21 mouse cellular contexts compared by ENCODE assay signal in the genomic region with DNA sequence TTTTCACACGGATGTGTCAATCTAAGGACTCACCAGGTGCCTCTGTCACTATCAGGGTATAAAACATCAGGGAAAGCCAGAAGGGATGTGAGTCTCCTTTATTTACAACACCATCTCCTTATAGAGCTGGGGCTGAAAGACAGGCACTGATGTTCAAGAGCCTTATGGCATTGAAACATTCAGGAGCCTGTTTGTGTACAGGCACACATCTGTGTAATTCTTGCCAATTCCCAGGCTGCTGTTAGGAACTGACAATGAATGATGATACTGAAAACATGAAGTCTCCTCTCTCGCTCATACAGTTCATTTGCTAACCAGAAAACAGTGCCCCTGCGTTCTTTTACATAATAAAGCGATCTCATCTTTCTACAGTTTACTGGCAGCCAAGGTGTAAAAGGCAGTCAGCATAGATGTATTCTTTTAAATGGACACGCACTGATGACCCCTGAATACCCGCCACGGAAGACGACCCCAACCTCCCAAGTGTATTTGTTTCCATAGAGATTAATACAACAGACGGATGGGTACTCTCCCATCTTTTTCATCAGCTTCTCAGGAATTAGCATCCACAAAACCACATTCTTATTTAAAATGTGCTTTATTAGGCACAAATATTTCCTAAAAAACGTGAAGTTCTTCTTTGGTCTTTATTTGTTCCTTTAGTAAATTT. TPM values are rescaled to one million over a fixed set of nuclear protein-coding genes. Genes with fewer than 3 reads are reported as not detected.
DNase-seq lines count a peak whose midpoint lies in the region; ATAC-seq and TF ChIP-seq lines count a peak whose summit lies in the region.
"Had no signal": no experiment of that assay in that cellular context is flagged by ENCODE, and none has a peak within 500 bp of the region (broad histone marks: within the 10 kb centered on the region; RNA-seq: fewer than 3 reads in every experiment).

No protein-coding gene starts in this region.

- no peak for TF ChIP-seq POLR2A in brain, embryonic 14.5 days (IDR thresholded peaks at IDR 0.05; ENCODE audit: borderline replicate concordance, extremely low read depth, insufficient read depth, insufficient read length, poor library complexity, severe bottlenecking)

- no peak for TF ChIP-seq EP300 in stomach, postnatal 0 days (optimal IDR thresholded peaks at IDR 0.05)

- peak; percentile 58; the same call in 1 of the 2 replicates for ATAC-seq in hindbrain, embryonic 12.5 days (ENCODE audit: low FRiP score)
- ATAC-seq in hindbrain, embryonic 16.5 days: no peak
- ATAC-seq in hindbrain, embryonic 15.5 days (ENCODE audit: low FRiP score, low read depth): no peak
- 0 out of 2 replicates have a peak, but pooled peaks have one; percentile 36 for ATAC-seq in neural tube, embryonic 14.5 days (ENCODE audit: low read depth)
- ATAC-seq in activated CD4-positive, CD25-positive, alpha-beta regulatory T cell, adult 4 months: no peak
- ATAC-seq in stomach, postnatal 0 days (ENCODE audit: low FRiP score, low TSS enrichment): no peak
- ATAC-seq: forebrain, embryonic 13.5 days; forebrain, postnatal 0 days had no signal

- peak overlapping the region; percentile 55; the same call in 1 of the 2 replicates for H3K27ac ChIP-seq in hindbrain, embryonic 12.5 days
- H3K27ac ChIP-seq in hindbrain, embryonic 16.5 days (ENCODE audit: low read depth, low read length): no peak overlapping the region
- no peak overlapping the region for H3K27ac ChIP-seq in hindbrain, embryonic 15.5 days (replicated peaks)
- peak overlapping the region; percentile 5; the same call in 1 of the 2 replicates for H3K27ac ChIP-seq in neural tube, embryonic 14.5 days (ENCODE audit: low read depth, low read length)
- H3K27ac ChIP-seq in stomach, postnatal 0 days (replicated peaks): no peak overlapping the region
- H3K27ac ChIP-seq: embryonic facial prominence, embryonic 10.5 days; forebrain, embryonic 13.5 days; gastrocnemius, adult 2 months; heart, embryonic 13.5 days had no signal

- H3K9me3 ChIP-seq in hindbrain, embryonic 12.5 days (replicated peaks): no peaks in the 10 kb centered on the region
- H3K9me3 ChIP-seq in hindbrain, embryonic 16.5 days (ENCODE audit: control insufficient read depth, low read length): no peaks in the 10 kb centered on the region
- H3K9me3 ChIP-seq in hindbrain, embryonic 15.5 days: no peaks in the 10 kb centered on the region
- H3K9me3 ChIP-seq in neural tube, embryonic 14.5 days (ENCODE audit: control insufficient read depth, low read length): no peaks in the 10 kb centered on the region
- no peaks in the 10 kb centered on the region for H3K9me3 ChIP-seq in stomach, postnatal 0 days (ENCODE audit: control insufficient read depth, low read length)
- H3K9me3 ChIP-seq: embryonic facial prominence, embryonic 10.5 days; forebrain, embryonic 13.5 days; heart, embryonic 13.5 days had no signal

- 46% methylated on average over 10 of the region's 10 CpGs for WGBS in hindbrain, embryonic 12.5 days
- WGBS in hindbrain, embryonic 16.5 days: 38% methylated on average over 10 of the region's 10 CpGs
- 32% methylated on average over 10 of the region's 10 CpGs for WGBS in hindbrain, embryonic 15.5 days
- WGBS in neural tube, embryonic 14.5 days: 27% methylated on average over 10 of the region's 10 CpGs
- 69% methylated on average over 10 of the region's 10 CpGs for WGBS in stomach, postnatal 0 days

- H3K27me3 ChIP-seq in hindbrain, embryonic 12.5 days: peaks cover 31% of the 10 kb centered on the region
- H3K27me3 ChIP-seq in hindbrain, embryonic 16.5 days (replicated peaks; ENCODE audit: control insufficient read depth, insufficient read depth, low read length): peaks cover 7% of the 10 kb centered on the region
- H3K27me3 ChIP-seq in hindbrain, embryonic 15.5 days: peaks cover 21% of the 10 kb centered on the region
- H3K27me3 ChIP-seq in neural tube, embryonic 14.5 days (ENCODE audit: control insufficient read depth, insufficient read depth, low read length): 0 out of 2 replicates have a peak, but pooled peaks cover 6% of the 10 kb centered on the region
- no peaks in the 10 kb centered on the region for H3K27me3 ChIP-seq in stomach, postnatal 0 days (ENCODE audit: control insufficient read depth, insufficient read depth, low read length)

- DNase-seq in brain, embryonic 14.5 days (ENCODE audit: low read depth): peak; percentile 26
- DNase-seq in stomach, postnatal 0 days (ENCODE audit: low spot score): no peak
- DNase-seq: adrenal gland, postnatal 14 days; cerebellum, adult 18-20 months; cerebellum, adult 9-11 months; cerebellum, postnatal 36 days; forebrain, postnatal 0 days; gastrocnemius, adult 2 months; gastrocnemius, postnatal 36 days; heart, adult 11 months had no signal

- no peak overlapping the region for H3K9ac ChIP-seq in hindbrain, embryonic 12.5 days
- H3K9ac ChIP-seq in hindbrain, embryonic 16.5 days (ENCODE audit: low read depth, low read length): no peak overlapping the region
- no peak overlapping the region for H3K9ac ChIP-seq in hindbrain, embryonic 15.5 days
- H3K9ac ChIP-seq in neural tube, embryonic 14.5 days (replicated peaks; ENCODE audit: low read depth, low read length): no peak overlapping the region
- no peak overlapping the region for H3K9ac ChIP-seq in stomach, postnatal 0 days (ENCODE audit: low read length)
- H3K9ac ChIP-seq: forebrain, embryonic 13.5 days; forebrain, postnatal 0 days; heart, embryonic 13.5 days had no signal

- no peaks in the 10 kb centered on the region for H3K36me3 ChIP-seq in hindbrain, embryonic 12.5 days
- no peaks in the 10 kb centered on the region for H3K36me3 ChIP-seq in hindbrain, embryonic 16.5 days (ENCODE audit: control insufficient read depth, insufficient read depth, low read length)
- no peaks in the 10 kb centered on the region for H3K36me3 ChIP-seq in hindbrain, embryonic 15.5 days
- no peaks in the 10 kb centered on the region for H3K36me3 ChIP-seq in neural tube, embryonic 14.5 days (ENCODE audit: control insufficient read depth, insufficient read depth, low read length)
- no peaks in the 10 kb centered on the region for H3K36me3 ChIP-seq in stomach, postnatal 0 days (ENCODE audit: control insufficient read depth, insufficient read depth, low read length)
- H3K36me3 ChIP-seq: embryonic facial prominence, embryonic 10.5 days; heart, embryonic 13.5 days had no signal

- H3K4me2 ChIP-seq in hindbrain, embryonic 12.5 days (replicated peaks): no peak overlapping the region
- H3K4me2 ChIP-seq in hindbrain, embryonic 16.5 days (ENCODE audit: low read length): no peak overlapping the region
- H3K4me2 ChIP-seq in hindbrain, embryonic 15.5 days: peak overlapping the region; percentile 5; the same call in 1 of the 2 replicates
- no peak overlapping the region for H3K4me2 ChIP-seq in neural tube, embryonic 14.5 days (ENCODE audit: low read depth, low read length)
- no peak overlapping the region for H3K4me2 ChIP-seq in stomach, postnatal 0 days (replicated peaks; ENCODE audit: low read depth)
- H3K4me2 ChIP-seq: forebrain, embryonic 13.5 days; heart, embryonic 13.5 days had no signal

- H3K4me3 ChIP-seq in hindbrain, embryonic 12.5 days: no peak overlapping the region
- no peak overlapping the region for H3K4me3 ChIP-seq in hindbrain, embryonic 16.5 days (ENCODE audit: low read length)
- H3K4me3 ChIP-seq in hindbrain, embryonic 15.5 days: no peak overlapping the region
- no peak overlapping the region for H3K4me3 ChIP-seq in neural tube, embryonic 14.5 days (ENCODE audit: low read depth, low read length)
- H3K4me3 ChIP-seq in stomach, postnatal 0 days (ENCODE audit: low read depth, low read length): no peak overlapping the region
- H3K4me3 ChIP-seq: embryonic facial prominence, embryonic 10.5 days; forebrain, embryonic 13.5 days; gastrocnemius, adult 2 months; heart, embryonic 13.5 days had no signal

- TF ChIP-seq CTCF in brain, embryonic 14.5 days (IDR thresholded peaks at IDR 0.05; ENCODE audit: borderline replicate concordance, extremely low read depth, insufficient read depth, insufficient read length): no peak
- no peak for TF ChIP-seq CTCF in stomach, postnatal 0 days (IDR thresholded peaks at IDR 0.05; ENCODE audit: low read depth)

- peaks cover 14% of the 10 kb centered on the region for H3K4me1 ChIP-seq in hindbrain, embryonic 12.5 days
- H3K4me1 ChIP-seq in hindbrain, embryonic 16.5 days (ENCODE audit: control insufficient read depth, insufficient read depth, low read depth, low read length): peaks cover 7% of the 10 kb centered on the region; the same call in 1 of the 2 replicates
- peaks cover 25% of the 10 kb centered on the region for H3K4me1 ChIP-seq in hindbrain, embryonic 15.5 days (replicated peaks)
- H3K4me1 ChIP-seq in neural tube, embryonic 14.5 days (ENCODE audit: control insufficient read depth, insufficient read depth, low read length): peaks cover 3% of the 10 kb centered on the region; the same call in 1 of the 2 replicates
- no peaks in the 10 kb centered on the region for H3K4me1 ChIP-seq in stomach, postnatal 0 days (replicated peaks; ENCODE audit: control insufficient read depth, insufficient read depth)
- H3K4me1 ChIP-seq: forebrain, embryonic 13.5 days; heart, embryonic 13.5 days had no signal

RNA-seq across cellular contexts. Expression of gene Sst, which starts 2.7 kb away (rescaled TPM):
- polyA plus RNA-seq in hindbrain, embryonic 12.5 days (2016; fragmentation: Nextera tagmentation; extraction: Ambion mirVana): 66.4 and 105 TPM in 2 replicates
- polyA plus RNA-seq in hindbrain, embryonic 16.5 days (2015; fragmentation: Nextera tagmentation; extraction: Ambion mirVana): 295 and 377 TPM in 2 replicates
- polyA plus RNA-seq in brain, embryonic 14.5 days (2012; rRNA removed): 180 and 239 TPM in 2 replicates
- polyA plus RNA-seq in hindbrain, embryonic 15.5 days (2015; fragmentation: Nextera tagmentation; extraction: Ambion mirVana): 271 and 279 TPM in 2 replicates
- 202 and 248 TPM in 2 replicates for polyA plus RNA-seq in neural tube, embryonic 14.5 days (2014; fragmentation: Nextera tagmentation; extraction: Ambion mirVana)
- polyA plus RNA-seq in activated CD4-positive, CD25-positive, alpha-beta regulatory T cell, adult 4 months (2017; shearing (Covaris generic)): not detected
- 63.4 and 63.9 TPM in 2 replicates for polyA plus RNA-seq in stomach, postnatal 0 days (2015; fragmentation: Nextera tagmentation; extraction: Ambion mirVana)
- polyA plus RNA-seq: C2C12; heart, postnatal 0 days had no signal

RNA-seq across cellular contexts. Expression of gene Rtp2, which starts 44.1 kb away (rescaled TPM):
- not detected in 2 replicates for polyA plus RNA-seq in hindbrain, embryonic 12.5 days (2016; fragmentation: Nextera tagmentation; extraction: Ambion mirVana)
- polyA plus RNA-seq in hindbrain, embryonic 16.5 days (2015; fragmentation: Nextera tagmentation; extraction: Ambion mirVana): 0.12 TPM in 1 of 2 replicates, not detected in the other
- polyA plus RNA-seq in brain, embryonic 14.5 days (2012; rRNA removed): 0.04 and 0.07 TPM in 2 replicates
- 0.17 TPM in 1 of 2 replicates, not detected in the other for polyA plus RNA-seq in hindbrain, embryonic 15.5 days (2015; fragmentation: Nextera tagmentation; extraction: Ambion mirVana)
- polyA plus RNA-seq in neural tube, embryonic 14.5 days (2014; fragmentation: Nextera tagmentation; extraction: Ambion mirVana): not detected in 2 replicates
- polyA plus RNA-seq in activated CD4-positive, CD25-positive, alpha-beta regulatory T cell, adult 4 months (2017; shearing (Covaris generic)): not detected
- not detected in 2 replicates for polyA plus RNA-seq in stomach, postnatal 0 days (2015; fragmentation: Nextera tagmentation; extraction: Ambion mirVana)
- polyA plus RNA-seq: C2C12; forebrain, embryonic 13.5 days; heart, embryonic 13.5 days; heart, postnatal 0 days; intestine, embryonic 14.5 days had no signal

Comparison
In these comparisons a context has a peak if more than half of its experiments do, and no peak if none do; other contexts are left out.
1. ATAC-seq: peak in hindbrain, embryonic 12.5 days (single experiment) and neural tube, embryonic 14.5 days (single experiment); none in hindbrain, embryonic 16.5 days (single experiment), hindbrain, embryonic 15.5 days (single experiment), activated CD4-positive, CD25-positive, alpha-beta regulatory T cell, adult 4 months (single experiment) and stomach, postnatal 0 days (single experiment).
2. H3K27ac ChIP-seq: peak in hindbrain, embryonic 12.5 days (single experiment) and neural tube, embryonic 14.5 days (single experiment); none in hindbrain, embryonic 16.5 days (single experiment), hindbrain, embryonic 15.5 days (single experiment) and stomach, postnatal 0 days (single experiment).
3. RNA of gene Sst, which starts 2.7 kb away (polyA plus RNA-seq): 295 to 377 TPM in hindbrain, embryonic 16.5 days, 271 to 279 TPM in hindbrain, embryonic 15.5 days, 202 to 248 TPM in neural tube, embryonic 14.5 days, 180 to 239 TPM in brain, embryonic 14.5 days, 66.4 to 105 TPM in hindbrain, embryonic 12.5 days and 63.4 to 63.9 TPM in stomach, postnatal 0 days; not detected in activated CD4-positive, CD25-positive, alpha-beta regulatory T cell, adult 4 months; every median in the first group is over 10 times any median in the second.